Mouse (Mus musculus) CH12.LX (cell line): Measurements from ENCODE around the gene Hcn1.

Experiments
- HCFC1 ChIP-seq: IDR thresholded peaks from 2 replicates; pipeline ENCODE4 v1.6.1; 2012; ENCODE audit warnings: low read depth, mild to moderate bottlenecking, inconsistent platforms, low read length, improper control_type of control experiment
- UBTF ChIP-seq: IDR thresholded peaks from 2 replicates; pipeline ENCODE4 v1.6.1; 2012; ENCODE audit warnings: low read depth, mild to moderate bottlenecking, inconsistent platforms, low read length, improper control_type of control experiment, moderate library complexity

DNA sequence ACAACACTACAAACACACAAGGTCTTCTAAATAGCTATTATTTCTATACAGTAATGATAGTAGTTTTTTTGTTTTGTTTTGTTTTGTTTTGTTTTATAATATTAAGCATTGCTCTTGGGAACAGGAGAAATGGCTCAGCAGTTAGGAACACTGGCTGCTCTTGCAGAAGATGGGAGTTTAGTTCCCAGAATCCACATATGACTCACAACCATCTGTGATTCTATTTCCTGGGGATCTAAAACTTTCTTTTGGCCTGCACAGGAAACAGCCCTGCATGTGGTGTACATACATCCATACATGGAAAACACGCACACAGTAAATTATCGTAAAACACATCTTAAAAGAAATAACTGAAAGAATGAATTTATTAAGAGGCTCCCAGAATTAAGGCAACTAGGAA, 9.8 kb downstream of the Hcn1 start:
- TF ChIP-seq UBTF, result no peak
- no peak for TF ChIP-seq HCFC1
